Mouse (Mus musculus) gastrocnemius, adult 18-20 months (tissue): ENCODE results near the gene Tbx3. TPM values are rescaled to one million over a fixed set of nuclear protein-coding genes. Genes with fewer than 3 reads are reported as not detected.

ENCODE experiments used
- DNase-seq: peaks from one replicate; pipeline ENCODE4 v3.0.0; 2021; ENCODE audit warnings: low spot score
- total RNA-seq, 2 experiments: library from RNA; stranded (reverse); gene quantifications; 2 replicates each; pipeline ENCODE4 v1.2.3; 2021

The Tbx3 gene
- total RNA-seq, 2 experiments from 2014 or later: 4.5 to 8.7 TPM

DNA sequence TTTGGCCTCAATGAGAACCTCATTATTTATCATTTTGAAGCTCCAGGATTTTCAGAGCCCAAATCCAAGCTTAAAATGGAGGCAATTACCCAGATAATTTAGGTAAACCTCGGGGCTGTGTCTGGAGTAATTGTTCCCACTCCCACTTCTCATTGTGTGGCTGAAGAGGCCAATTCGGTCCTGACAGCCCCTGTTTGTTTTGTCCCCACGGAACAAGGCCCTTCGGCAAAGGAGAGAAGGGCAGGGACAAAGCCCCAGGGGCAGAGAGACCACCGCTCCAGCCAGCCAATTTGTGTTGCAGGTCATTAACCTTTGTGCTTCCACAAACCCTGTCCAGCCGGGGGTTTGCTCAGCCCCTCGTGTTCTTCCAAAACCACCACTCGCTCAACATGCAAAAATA, 24.4 kb downstream of the Tbx3 start:
- no peak for DNase-seq

DNA sequence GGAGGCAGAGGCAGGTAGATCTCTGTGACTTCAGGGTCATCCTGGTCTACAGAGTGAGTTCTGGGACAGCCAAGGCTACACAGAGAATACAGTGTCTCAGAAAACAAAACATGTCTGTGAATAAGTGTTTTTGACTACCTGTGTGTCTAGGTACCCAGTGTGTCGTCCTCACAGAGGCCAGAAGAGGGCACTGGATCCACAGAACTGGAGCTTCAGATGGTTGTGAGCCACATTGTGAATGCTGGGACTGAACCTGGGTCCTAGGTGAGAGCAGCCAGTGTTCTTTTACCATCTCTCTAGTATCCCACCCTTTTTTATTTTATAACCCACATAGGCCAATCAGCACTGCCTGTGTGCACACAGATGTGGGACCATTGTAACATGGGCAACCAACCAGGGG, 32.6 kb downstream of the Tbx3 start:
- DNase-seq: no peak

DNA sequence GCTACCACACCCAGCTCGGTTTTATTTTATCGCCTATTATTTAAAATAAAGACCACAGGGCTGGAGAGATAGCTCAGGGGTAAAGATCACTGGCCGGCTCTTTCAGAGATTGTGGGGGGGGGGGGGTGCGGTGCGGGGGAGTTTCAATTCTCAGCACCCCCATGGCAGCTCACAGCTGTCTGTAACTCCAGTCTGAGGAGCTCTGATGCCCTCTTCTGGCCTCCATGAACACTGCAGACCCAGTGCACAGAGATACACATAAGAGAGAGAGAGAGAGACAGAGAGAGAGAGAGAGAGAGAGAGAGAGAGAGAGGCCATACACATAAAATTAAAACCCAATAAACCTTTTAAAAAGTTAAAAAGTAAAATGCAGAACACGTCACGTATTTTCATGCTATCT, 34.4 kb downstream of the Tbx3 start:
- no peak for DNase-seq

DNA sequence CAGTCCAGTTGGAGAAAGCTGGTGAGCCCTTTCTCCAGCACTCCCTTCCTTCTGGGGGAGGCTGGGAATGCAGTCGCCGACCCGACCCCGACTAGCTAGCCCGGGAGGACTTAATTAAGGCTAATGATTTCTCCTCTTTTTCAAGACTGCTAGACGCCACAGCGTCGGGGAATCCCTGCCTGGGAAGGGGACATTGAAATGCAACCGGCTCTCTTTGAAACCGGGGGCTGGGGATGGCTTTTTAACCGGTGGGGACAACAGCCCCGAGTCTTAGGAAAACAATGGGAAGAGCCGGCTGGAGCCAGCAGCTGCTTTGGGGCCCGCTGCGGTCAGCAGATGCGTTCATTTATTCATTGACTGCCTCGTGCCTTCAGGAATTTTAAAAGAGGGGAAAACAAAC, 36.0 kb downstream of the Tbx3 start:
- no peak for DNase-seq

DNA sequence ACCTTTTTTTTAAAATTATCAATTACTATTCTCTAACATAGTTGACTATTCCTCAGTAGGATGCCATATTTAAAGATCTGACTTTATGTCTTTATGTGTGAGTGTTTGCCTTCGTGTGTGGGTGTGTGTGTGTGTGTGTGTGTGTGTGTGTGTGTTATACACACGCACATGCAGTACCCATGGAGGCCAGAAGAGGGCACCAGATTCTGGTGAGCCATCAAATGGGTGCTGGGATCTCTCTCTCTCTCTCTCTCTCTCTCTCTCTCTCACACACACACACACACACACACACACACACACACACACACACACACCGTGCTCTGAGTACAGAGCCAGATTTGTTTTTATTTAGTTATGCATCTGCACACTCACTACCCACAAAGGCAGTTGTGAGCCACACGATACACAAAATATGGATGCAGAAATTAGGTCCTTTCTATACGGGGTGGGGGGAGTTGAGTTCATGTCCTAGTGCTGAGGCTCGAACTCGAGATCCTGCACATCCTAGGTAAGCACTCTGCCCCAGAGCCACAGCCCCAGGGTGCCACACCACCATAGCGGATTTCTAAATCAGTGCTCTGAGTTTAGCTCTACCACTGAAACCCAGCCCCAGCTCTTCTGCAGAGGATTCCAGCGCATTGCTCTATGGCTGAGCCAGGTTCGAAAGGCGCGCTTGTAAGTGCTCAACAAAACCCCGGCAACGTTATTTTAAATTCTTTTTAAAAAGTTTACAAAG, 38.5 kb downstream of the Tbx3 start:
- DNase-seq: no peak

DNA sequence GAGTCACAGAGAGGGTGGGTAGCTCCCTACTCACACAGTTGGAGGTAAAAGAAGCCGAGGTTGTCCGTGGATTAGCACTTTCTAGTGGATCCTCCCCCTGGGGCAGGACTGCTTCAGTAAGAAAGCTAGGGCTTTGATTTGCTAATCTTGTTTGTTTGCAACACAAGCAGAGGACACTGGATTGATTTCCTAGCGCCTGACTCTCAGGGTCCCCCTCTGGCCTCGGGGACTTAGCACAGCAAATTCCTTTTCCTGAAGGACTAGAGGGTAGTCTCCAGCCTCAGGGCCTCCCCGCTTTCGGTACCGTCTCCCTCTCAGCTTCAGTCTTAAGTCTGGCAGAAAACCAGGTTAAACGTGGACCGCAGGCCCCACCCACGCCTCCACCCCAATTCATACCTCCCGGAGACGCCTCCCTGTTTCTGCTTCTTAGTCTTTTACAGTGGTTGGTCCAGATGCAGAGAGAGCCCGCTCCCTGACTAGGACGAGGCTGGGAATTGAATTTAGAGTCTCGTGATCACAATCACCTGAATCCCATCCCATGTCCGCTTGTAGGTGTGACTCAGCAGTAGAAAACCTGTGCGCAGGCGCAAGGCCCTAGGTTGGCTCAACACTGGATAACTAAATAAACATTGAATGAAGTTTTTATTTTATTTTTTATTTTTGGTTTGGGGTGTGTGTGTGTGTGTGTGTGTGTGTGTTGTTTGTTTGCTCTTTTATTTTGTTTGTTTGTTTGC, 39.5 kb downstream of the Tbx3 start:
- DNase-seq: no peak

DNA sequence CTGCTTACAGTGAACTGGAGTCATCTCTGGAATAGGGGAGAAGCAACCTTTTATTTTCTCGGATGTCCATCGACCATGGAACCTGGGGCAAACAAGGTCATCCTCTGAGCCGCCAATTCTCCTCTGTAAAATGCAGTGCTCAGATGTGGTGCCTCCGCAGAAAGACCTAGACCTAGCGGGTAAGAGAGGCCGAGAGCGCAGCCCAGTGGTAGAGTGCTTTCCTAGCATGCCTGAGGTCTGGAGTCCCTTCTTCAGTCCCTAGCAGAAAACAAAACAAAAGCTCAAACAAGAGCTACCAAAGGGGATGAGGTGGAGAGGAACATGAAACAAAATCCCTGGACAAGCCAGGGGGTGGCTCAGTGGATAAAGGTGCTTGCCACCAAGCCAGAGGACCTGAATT, 40.3 kb downstream of the Tbx3 start:
- no peak for DNase-seq

DNA sequence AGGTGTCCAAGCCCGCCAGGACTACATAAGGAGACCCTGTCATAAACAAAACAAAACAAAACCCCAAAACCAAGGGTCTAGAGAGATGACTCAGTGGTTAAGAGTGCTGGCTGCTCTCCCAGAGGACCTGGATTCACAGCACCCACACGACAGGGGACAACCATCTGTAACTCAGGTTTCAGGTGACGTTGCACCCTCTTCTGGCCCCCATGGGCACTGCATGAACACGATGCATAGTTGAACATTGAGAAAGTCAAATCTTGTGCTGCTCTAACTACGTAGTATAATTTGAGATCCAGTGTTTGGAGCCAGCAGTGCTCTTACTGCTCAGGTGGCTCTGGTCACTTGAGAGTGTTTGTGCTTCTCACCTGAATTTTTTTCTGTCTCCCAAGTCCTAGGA, 41.2 kb downstream of the Tbx3 start:
- no peak for DNase-seq

DNA sequence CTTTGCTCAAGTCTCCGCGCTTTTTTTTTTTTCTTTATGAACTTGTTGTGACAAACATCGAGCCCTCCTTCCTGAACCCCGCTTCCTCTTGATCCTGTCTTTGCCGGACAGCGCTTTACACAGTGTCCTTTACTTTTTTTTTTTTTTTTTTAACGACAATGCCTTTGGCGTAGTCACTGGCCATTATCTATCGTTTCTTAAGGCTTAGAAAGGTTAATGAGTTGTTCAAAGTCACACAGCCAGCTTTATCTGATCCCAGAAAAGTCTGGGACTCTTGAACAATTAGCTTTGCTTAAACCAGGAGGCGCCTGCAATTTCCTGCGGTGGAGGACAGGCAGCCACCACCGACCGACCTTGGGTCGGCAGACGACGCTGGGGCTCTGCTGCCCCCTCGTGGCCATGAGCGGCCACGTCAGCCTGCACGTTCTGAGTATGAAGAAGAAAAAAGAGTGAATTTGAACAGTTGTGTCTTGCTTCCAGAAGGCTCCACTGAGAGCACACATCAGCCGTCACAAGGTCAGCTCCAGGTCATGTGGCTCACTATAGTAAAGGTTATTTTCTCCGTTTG, 42.3 kb downstream of the Tbx3 start:
- peak; percentile 67 for DNase-seq

DNA sequence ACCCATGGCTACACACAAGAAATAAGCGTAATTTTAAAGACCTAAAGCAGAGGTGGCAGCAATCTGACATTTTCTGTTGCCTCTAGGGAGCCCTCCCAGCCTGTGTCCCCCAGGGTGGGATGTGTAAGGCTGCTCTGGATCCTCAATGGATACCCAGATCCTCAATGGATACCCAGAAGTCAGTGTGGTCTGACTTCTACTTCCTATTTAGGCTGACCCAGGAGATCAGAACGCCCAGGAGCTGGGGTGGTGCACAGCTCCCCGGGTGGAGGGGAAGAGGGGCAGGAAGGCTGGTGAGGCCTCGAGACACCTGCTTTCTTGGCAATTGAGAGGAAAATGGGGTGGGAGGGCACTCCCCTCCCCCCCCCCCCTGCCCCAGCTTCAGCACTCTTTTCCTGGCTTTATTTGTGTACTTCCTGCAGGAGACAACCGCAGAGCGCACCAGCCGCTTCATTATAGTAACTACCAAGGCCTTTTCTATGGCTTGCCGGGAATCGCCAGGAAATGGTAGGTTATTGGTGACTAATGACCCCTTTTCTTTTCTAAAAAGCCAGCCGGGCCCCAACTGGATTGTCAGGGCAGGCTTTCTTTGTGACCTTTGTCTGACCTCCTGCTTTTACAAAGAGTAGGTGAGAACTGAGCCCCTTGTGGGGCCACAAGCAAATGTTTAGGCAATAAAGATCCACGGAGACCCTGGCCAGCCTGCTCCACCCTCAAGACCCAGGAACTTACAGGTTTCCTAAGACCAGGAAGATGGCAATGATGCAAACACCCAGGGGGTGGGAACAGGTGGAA, 50.2 kb downstream of the Tbx3 start:
- no peak for DNase-seq

DNA sequence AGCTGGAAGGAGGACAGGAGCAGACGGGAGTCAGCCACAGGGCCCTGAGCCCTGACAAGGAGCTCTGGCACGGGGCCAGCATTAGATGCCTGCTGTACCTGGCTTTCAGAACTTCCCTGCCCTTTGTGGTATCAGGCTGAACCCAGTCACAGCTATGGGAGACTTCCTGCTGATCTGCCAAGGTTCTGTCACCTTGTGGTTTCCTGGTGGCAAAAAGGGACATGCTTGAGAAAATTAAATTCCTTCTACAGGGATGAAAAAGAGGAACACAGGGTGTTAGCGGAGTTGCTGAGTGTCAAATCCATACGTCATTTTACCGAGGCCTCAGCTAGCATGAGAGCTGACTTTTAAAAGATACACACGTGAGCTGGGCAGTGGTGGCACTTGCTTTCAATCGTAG, 62.5 kb downstream of the Tbx3 start:
- DNase-seq: no peak

Other genes starting within 250 kb of the Tbx3 start
- gene Tbx5, start 162.0 kb downstream of the Tbx3 start, total RNA-seq: under 1 TPM in 1 of 2 experiments, not detected in 1; 0.09 TPM